Mouse (Mus musculus): Measurements from ENCODE around the gene Snx25. TPM values are rescaled to one million over a fixed set of nuclear protein-coding genes. Genes with fewer than 3 reads are reported as not detected.

The Snx25 gene
- total and polyA plus RNA-seq, 3 experiments = 6.9 to 22.2 (median 13.4) TPM

DNA sequence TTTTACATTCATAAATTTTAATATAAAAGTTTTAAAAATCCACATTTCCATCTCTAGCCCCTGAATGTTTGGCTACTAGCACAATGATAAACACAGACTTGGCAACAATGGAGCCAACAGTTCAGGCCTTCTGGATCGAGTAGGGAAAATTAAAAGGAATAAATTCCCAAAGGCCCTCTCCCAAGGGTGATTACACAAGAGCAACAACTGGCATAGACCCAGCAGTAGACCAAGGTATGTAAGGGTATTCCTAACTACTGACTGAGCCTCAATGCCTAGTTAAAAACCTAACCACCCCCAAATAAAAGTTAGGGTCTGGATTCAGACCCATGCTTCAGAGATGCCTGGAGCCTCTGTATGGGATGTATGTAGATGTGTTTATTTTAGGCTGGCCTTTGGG, 112.3 kb downstream of the Snx25 start:
- in situ Hi-C loops (cut with MboI; ENCODE audit: low pct_ligation_motif_present, low pct_unique_long_range_greater_than_20kb, low sequenced_read_pairs) = no loop called here
- Histone ChIP-seq H3K4me3 (replicated peaks in 1 of 3; ENCODE audit: low read depth in 2 of 3, low read length in 2 of 3, poor library complexity in 1 of 3) (no peak overlapping the region), H3K4me2 (ENCODE audit: insufficient read depth, low read depth, poor library complexity, severe bottlenecking) (no peak overlapping the region), H3K36me3 (replicated peaks in 1 of 2; ENCODE audit: control insufficient read depth in 1 of 2, insufficient read depth in 1 of 2, low read length in 1 of 2) (peaks cover 16 to 41% of the 10 kb centered on the region in 2 experiments), H3K27me3 (replicated peaks) (no peaks in the 10 kb centered on the region), H3K9me3 (replicated peaks; ENCODE audit: low read length) (no peaks in the 10 kb centered on the region), H3K4me1 (ENCODE audit: control insufficient read depth in 1 of 2, insufficient read depth in 2 of 2) (peaks cover 6 to 19% of the 10 kb centered on the region in 2 experiments), H3K79me2 (replicated peaks; ENCODE audit: control insufficient read depth, extremely low read depth, insufficient read depth, poor library complexity, severe bottlenecking) (no peaks in the 10 kb centered on the region), H3K9ac (ENCODE audit: insufficient read depth, low read depth) (no peak overlapping the region), H3K27ac (ENCODE audit: insufficient read depth, low read depth) (no peak overlapping the region)
- TF ChIP-seq BHLHE40 (IDR thresholded peaks at IDR 0.05; ENCODE audit: low read depth, low read length) (no peak), ZKSCAN1 (IDR thresholded peaks at IDR 0.05; ENCODE audit: borderline replicate concordance, low read depth, low read length) (no peak), CHD1 (IDR thresholded peaks at IDR 0.05; ENCODE audit: low read depth, low read length) (no peak), ETS1 (conservative IDR thresholded peaks at IDR 0.05; ENCODE audit: low read depth, low read length) (no peak), SMC3 (IDR thresholded peaks at IDR 0.05; ENCODE audit: low read depth, low read length) (no peak)
- dilution Hi-C loops (cut with MboI; ENCODE audit: extremely low pct_ligation_motif_present, extremely low pct_unique_long_range_greater_than_20kb, low sequenced_read_pairs) = no loop called here
- DNase-seq (ENCODE audit: extremely low read depth) = no peak

DNA sequence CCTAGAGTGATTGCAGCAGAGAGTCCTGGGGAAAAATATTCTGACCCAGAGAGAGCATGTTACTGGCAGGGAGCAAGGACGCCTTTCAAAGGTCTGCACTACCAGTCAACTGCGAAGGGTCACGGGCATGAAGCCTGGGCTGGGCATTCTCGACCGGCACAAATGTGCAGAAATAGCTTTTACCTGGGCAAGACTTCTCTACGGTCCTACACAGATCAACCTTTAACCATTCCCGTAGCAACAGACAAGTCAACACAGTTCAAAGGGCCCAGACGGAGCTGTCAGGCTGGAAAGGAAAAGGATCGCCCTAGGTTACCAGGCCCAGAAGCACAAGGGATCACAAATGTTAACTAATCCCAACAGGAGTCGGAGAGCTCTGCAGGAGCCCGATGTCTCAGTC, 115.7 kb downstream of the Snx25 start:
- no peak for TF ChIP-seq USF2 (conservative IDR thresholded peaks at IDR 0.05; ENCODE audit: low read depth, low read length)
- no peak for TF ChIP-seq TBP (conservative IDR thresholded peaks at IDR 0.05; ENCODE audit: low read depth, low read length)
- TF ChIP-seq ZNF384 (IDR thresholded peaks at IDR 0.05; ENCODE audit: low read depth, low read length) = no peak
- TF ChIP-seq ZKSCAN1 (IDR thresholded peaks at IDR 0.05; ENCODE audit: borderline replicate concordance, low read depth, low read length) = no peak
- no peak for TF ChIP-seq ELF1 (IDR thresholded peaks at IDR 0.05; ENCODE audit: low read depth, low read length)
- TF ChIP-seq TCF12 (IDR thresholded peaks at IDR 0.05; ENCODE audit: low read depth, low read length) = no peak
- no peak for TF ChIP-seq POLR2A (IDR thresholded peaks at IDR 0.05; ENCODE audit: low read depth, low read length)
- TF ChIP-seq BHLHE40 (IDR thresholded peaks at IDR 0.05; ENCODE audit: low read depth, low read length) = no peak
- no peak for TF ChIP-seq ZMIZ1 (IDR thresholded peaks at IDR 0.05; ENCODE audit: low read depth, low read length)
- TF ChIP-seq ETS1 (conservative IDR thresholded peaks at IDR 0.05; ENCODE audit: low read depth, low read length) = no peak
- Histone ChIP-seq H3K36me3 (replicated peaks in 1 of 2; ENCODE audit: control insufficient read depth in 1 of 2, insufficient read depth in 1 of 2, low read length in 1 of 2) (peaks cover 10 to 32% of the 10 kb centered on the region in 2 experiments), H3K4me3 (replicated peaks in 1 of 3; ENCODE audit: low read depth in 2 of 3, low read length in 2 of 3, poor library complexity in 1 of 3) (no peak overlapping the region), H3K27me3 (replicated peaks) (no peaks in the 10 kb centered on the region), H3K79me2 (replicated peaks; ENCODE audit: control insufficient read depth, extremely low read depth, insufficient read depth, poor library complexity, severe bottlenecking) (no peaks in the 10 kb centered on the region), H3K27ac (ENCODE audit: insufficient read depth, low read depth) (no peak overlapping the region), H3K9ac (ENCODE audit: insufficient read depth, low read depth) (no peak overlapping the region), H3K4me1 (ENCODE audit: control insufficient read depth in 1 of 2, insufficient read depth in 2 of 2) (peaks cover 6 to 19% of the 10 kb centered on the region in 2 experiments), H3K4me2 (ENCODE audit: insufficient read depth, low read depth, poor library complexity, severe bottlenecking) (no peak overlapping the region), H3K9me3 (replicated peaks; ENCODE audit: low read length) (no peaks in the 10 kb centered on the region)
- dilution Hi-C loops (cut with MboI; ENCODE audit: extremely low pct_ligation_motif_present, extremely low pct_unique_long_range_greater_than_20kb, low sequenced_read_pairs) = no loop called here
- in situ Hi-C loops (cut with MboI; ENCODE audit: low pct_ligation_motif_present, low pct_unique_long_range_greater_than_20kb, low sequenced_read_pairs) = no loop called here
- no peak for DNase-seq (ENCODE audit: extremely low read depth)

DNA sequence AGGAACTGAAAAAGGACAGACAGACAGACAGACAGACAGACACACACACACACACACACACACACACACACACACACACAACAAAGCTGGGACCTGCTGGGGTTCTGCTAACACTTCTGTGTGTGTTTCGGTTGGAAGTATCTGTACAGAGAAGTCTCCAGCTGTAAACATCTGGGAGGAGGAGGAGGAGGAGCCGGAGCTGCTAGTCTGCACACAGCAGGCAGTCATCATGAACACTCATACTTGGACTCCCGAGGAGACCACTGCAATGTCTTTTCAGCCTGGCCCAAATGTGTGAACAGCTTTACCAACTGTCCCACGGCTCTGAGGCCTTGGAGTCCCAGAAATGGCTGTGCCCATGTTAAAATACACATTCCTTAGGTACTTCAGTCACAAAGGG, 127.6 kb downstream of the Snx25 start:
- Histone ChIP-seq H3K79me2 (replicated peaks; ENCODE audit: control insufficient read depth, extremely low read depth, insufficient read depth, poor library complexity, severe bottlenecking) (no peaks in the 10 kb centered on the region), H3K27me3 (replicated peaks) (no peaks in the 10 kb centered on the region), H3K9ac (ENCODE audit: insufficient read depth, low read depth) (no peak overlapping the region), H3K36me3 (replicated peaks in 1 of 2; ENCODE audit: control insufficient read depth in 1 of 2, insufficient read depth in 1 of 2, low read length in 1 of 2) (no peaks in the 10 kb centered on the region), H3K4me1 (ENCODE audit: control insufficient read depth in 1 of 2, insufficient read depth in 2 of 2) (no peaks in the 10 kb centered on the region), H3K27ac (ENCODE audit: insufficient read depth, low read depth) (no peak overlapping the region), H3K4me2 (ENCODE audit: insufficient read depth, low read depth, poor library complexity, severe bottlenecking) (no peak overlapping the region), H3K4me3 (replicated peaks in 1 of 3; ENCODE audit: low read depth in 2 of 3, low read length in 2 of 3, poor library complexity in 1 of 3) (no peak overlapping the region), H3K9me3 (replicated peaks; ENCODE audit: low read length) (no peaks in the 10 kb centered on the region)
- dilution Hi-C loops (cut with MboI; ENCODE audit: extremely low pct_ligation_motif_present, extremely low pct_unique_long_range_greater_than_20kb, low sequenced_read_pairs) (no loop called here), in situ Hi-C loops (cut with MboI; ENCODE audit: low pct_ligation_motif_present, low pct_unique_long_range_greater_than_20kb, low sequenced_read_pairs) (no loop called here)
- DNase-seq (ENCODE audit: extremely low read depth) = no peak
- TF ChIP-seq JUN (IDR thresholded peaks at IDR 0.05; ENCODE audit: insufficient read depth, low read depth, low read length) (no peak), MXI1 (IDR thresholded peaks at IDR 0.05; ENCODE audit: low read depth, low read length) (no peak), ZC3H11A (IDR thresholded peaks at IDR 0.05; ENCODE audit: low read depth, low read length) (no peak), POLR2AphosphoS2 (IDR thresholded peaks at IDR 0.05; ENCODE audit: low read depth, low read length) (no peak), POLR2A (IDR thresholded peaks at IDR 0.05; ENCODE audit: low read depth, low read length) (no peak), MAX (IDR thresholded peaks at IDR 0.05; ENCODE audit: low read length) (no peak), ZNF384 (IDR thresholded peaks at IDR 0.05; ENCODE audit: low read depth, low read length) (no peak)
